Mouse (Mus musculus) bone marrow, adult 2 months (tissue): ENCODE measurements around the gene Rdh5. TPM values are rescaled to one million over a fixed set of nuclear protein-coding genes. Genes with fewer than 3 reads are reported as not detected.

Experiments
- H3K27ac ChIP-seq: fragments of 200-500 bp; 2 replicates; pipeline ENCODE4 v1.5.1; 2012; ENCODE audit warnings: low read depth, mild to moderate bottlenecking, control low read depth, inconsistent platforms, low read length; ENCODE audit not compliant: control insufficient read depth, poor library complexity, insufficient read depth
- H3K4me1 ChIP-seq: fragments of 200-500 bp; 2 replicates; pipeline ENCODE4 v1.6.1; 2011; ENCODE audit warnings: low read length; ENCODE audit not compliant: control insufficient read depth, insufficient read depth
- H3K4me3 ChIP-seq: fragments of 200-500 bp; replicated peaks from 2 replicates; pipeline ENCODE3; 2011; ENCODE audit warnings: mild to moderate bottlenecking, low read depth, low read length, control low read depth; ENCODE audit not compliant: control insufficient read depth
- CTCF ChIP-seq: fragments of 200-500 bp; IDR thresholded peaks from 2 replicates; pipeline ENCODE4 v1.5.1; 2011; ENCODE audit warnings: low read length, control low read depth; ENCODE audit not compliant: control insufficient read depth, insufficient read depth
- POLR2A ChIP-seq: fragments of 200-500 bp; IDR thresholded peaks from 2 replicates; pipeline ENCODE4 v1.6.1; 2011; ENCODE audit warnings: low read depth, mild to moderate bottlenecking, control low read depth, low read length, borderline replicate concordance; ENCODE audit not compliant: control insufficient read depth
- WGBS: fragments of 180-500 bp; shearing (Covaris S2); methylation state at CpG from one replicate; pipeline ENCODE4 v1.1.7; 2018; 5-methylcytosine and 5-hydroxymethylcytosine counted together
- polyA plus RNA-seq: library from polyadenylated mRNA; stranded (reverse); fragments of >200 nt; gene quantifications from 2 replicates; pipeline ENCODE4 v1.2.4, GENCODE M21; 2011; ENCODE audit warnings: low replicate concordance; ENCODE audit not compliant: missing spikeins, insufficient read depth, insufficient read length

Gene Rdh5
- polyA plus RNA-seq, 1 experiment = 6.2 TPM

GRCm38 (mm10) chr10:128915550-128915949 lies 7.1 kb downstream of the Rdh5 start:
- WGBS = 76% methylated on average over 2 of the region's 2 CpGs
- peaks cover 3% of the 10 kb centered on the region; the same call in 1 of the 2 replicates for H3K4me1 ChIP-seq
- no peak for TF ChIP-seq CTCF
- no peak for TF ChIP-seq POLR2A

GRCm38 (mm10) chr10:128913696-128914095 lies 9.0 kb downstream of the Rdh5 start:
- WGBS = 89% methylated on average over 12 of the region's 12 CpGs
- TF ChIP-seq CTCF (no peak), POLR2A (no peak)

More at GRCm38 (mm10) chr10:128915550-128915949, 7.1 kb downstream of the Rdh5 start:
- H3K27ac ChIP-seq = no peak overlapping the region
- no peak overlapping the region for H3K4me3 ChIP-seq

GRCm38 (mm10) chr10:128913219-128913618 lies 9.5 kb downstream of the Rdh5 start:
- 19% methylated on average over 5 of the region's 5 CpGs for WGBS
- H3K4me3 ChIP-seq = no peak overlapping the region

More at GRCm38 (mm10) chr10:128913696-128914095, 9.0 kb downstream of the Rdh5 start:
- Histone ChIP-seq H3K4me1 (peaks cover 3% of the 10 kb centered on the region; the same call in 1 of the 2 replicates), H3K27ac (no peak overlapping the region), H3K4me3 (no peak overlapping the region)

GRCm38 (mm10) chr10:128912791-128913190 lies 9.9 kb downstream of the Rdh5 start:
- TF ChIP-seq CTCF (no peak), POLR2A (no peak)
- Histone ChIP-seq H3K4me3 (no peak overlapping the region), H3K4me1 (peaks cover 3% of the 10 kb centered on the region; the same call in 1 of the 2 replicates), H3K27ac (no peak overlapping the region)
- WGBS = 76% methylated on average over 4 of the region's 4 CpGs

More at GRCm38 (mm10) chr10:128913219-128913618, 9.5 kb downstream of the Rdh5 start:
- peaks cover 3% of the 10 kb centered on the region; the same call in 1 of the 2 replicates for H3K4me1 ChIP-seq
- TF ChIP-seq POLR2A (no peak), CTCF (peak; percentile 93)
- no peak overlapping the region for H3K27ac ChIP-seq

GRCm38 (mm10) chr10:128912268-128912667 lies 10.4 kb downstream of the Rdh5 start:
- Histone ChIP-seq H3K27ac (no peak overlapping the region), H3K4me1 (peaks cover 3% of the 10 kb centered on the region; the same call in 1 of the 2 replicates), H3K4me3 (no peak overlapping the region)
- TF ChIP-seq POLR2A = no peak
- TF ChIP-seq CTCF = no peak
- 88% methylated on average over 4 of the region's 4 CpGs for WGBS

- WGBS = 34% methylated on average over 6 of the region's 6 CpGs
Measured at GRCm38 (mm10) chr10:128911430-128911829, 11.3 kb downstream of the Rdh5 start.

GRCm38 (mm10) chr10:128910066-128910841 lies 12.4 kb downstream of the Rdh5 start:
- Histone ChIP-seq H3K4me1 (peaks cover 3% of the 10 kb centered on the region; the same call in 1 of the 2 replicates), H3K27ac (peak overlapping the region; percentile 95), H3K4me3 (peak overlapping the region; percentile 69)
- WGBS = 1% methylated on average over 62 of the region's 66 CpGs
- TF ChIP-seq POLR2A (peak; percentile 30; the same call in 1 of the 2 replicates), CTCF (no peak)

More at GRCm38 (mm10) chr10:128911430-128911829, 11.3 kb downstream of the Rdh5 start:
- peaks cover 3% of the 10 kb centered on the region; the same call in 1 of the 2 replicates for H3K4me1 ChIP-seq
- H3K4me3 ChIP-seq = peak overlapping the region; percentile 61
- H3K27ac ChIP-seq = peak overlapping the region; percentile 95
- no peak for TF ChIP-seq CTCF
- no peak for TF ChIP-seq POLR2A

- Histone ChIP-seq H3K4me3 (peak overlapping the region; percentile 69), H3K4me1 (peaks cover 3% of the 10 kb centered on the region; the same call in 1 of the 2 replicates), H3K27ac (peak overlapping the region; percentile 95)
- TF ChIP-seq CTCF = no peak
- peak; percentile 29; the same call in 1 of the 2 replicates for TF ChIP-seq POLR2A
- 1% methylated on average over 39 of the region's 41 CpGs for WGBS
Measured at GRCm38 (mm10) chr10:128909567-128910028, 13.1 kb downstream of the Rdh5 start.
